Mouse (Mus musculus) limb, embryonic 12.5 days (tissue): ENCODE measurements around the gene Prex1. TPM values are rescaled to one million over a fixed set of nuclear protein-coding genes. Genes with fewer than 3 reads are reported as not detected.
A peak's percentile ranks its signal among the peaks of the same experiment; 100 is the strongest.

Experiments used
- ATAC-seq: fragments of 200-750 bp; cut with Nextera tagmentation; 2 replicates; pipeline ENCODE4 v1.8.0; 2017; ENCODE audit warnings: low read depth, moderate TSS enrichment; ENCODE audit not compliant: insufficient number of reproducible peaks, insufficient read depth, low FRiP score, low TSS enrichment
- H3K27ac ChIP-seq: fragments of 300-500 bp; sonication (generic); 2 replicates; pipeline ENCODE4 v1.5.1; 2016; ENCODE audit warnings: mild to moderate bottlenecking, moderate library complexity
- H3K27me3 ChIP-seq: fragments of 300-500 bp; sonication (generic); 2 replicates; pipeline ENCODE4 v1.6.1; 2016; ENCODE audit warnings: mild to moderate bottlenecking, moderate library complexity
- H3K36me3 ChIP-seq: fragments of 300-500 bp; sonication (generic); 2 replicates; pipeline ENCODE4 v1.6.1; 2016; ENCODE audit warnings: mild to moderate bottlenecking, moderate library complexity
- H3K4me1 ChIP-seq: fragments of 300-500 bp; sonication (generic); replicated peaks from 2 replicates; pipeline ENCODE4 v1.6.1; 2016
- H3K4me2 ChIP-seq: fragments of 300-500 bp; sonication (generic); 2 replicates; pipeline ENCODE4 v1.6.1; 2016; ENCODE audit warnings: mild to moderate bottlenecking, moderate library complexity
- H3K4me3 ChIP-seq: fragments of 300-500 bp; sonication (generic); replicated peaks from 2 replicates; pipeline ENCODE4 v1.5.1; 2016; ENCODE audit warnings: mild to moderate bottlenecking
- H3K9ac ChIP-seq: fragments of 300-500 bp; sonication (generic); replicated peaks from 2 replicates; pipeline ENCODE4 v1.6.1; 2016; ENCODE audit warnings: mild to moderate bottlenecking, moderate library complexity
- H3K9me3 ChIP-seq: fragments of 300-500 bp; sonication (generic); 2 replicates; pipeline ENCODE4 v1.6.1; 2016; ENCODE audit warnings: mild to moderate bottlenecking, moderate library complexity
- WGBS: fragments of 180-500 bp; shearing (Covaris S2); methylation state at CpG from one replicate; pipeline ENCODE4 v1.1.7; 2016; 5-methylcytosine and 5-hydroxymethylcytosine counted together
- polyA plus RNA-seq: library from polyadenylated mRNA; unstranded; fragments of >200 nt; fragmentation: Nextera tagmentation; extraction: Ambion mirVana; gene quantifications from 2 replicates; pipeline ENCODE4 v1.2.1, GENCODE M21; 2016

Prex1 gene
- polyA plus RNA-seq, 1 experiment from 2014 or later = 26.5 TPM

DNA sequence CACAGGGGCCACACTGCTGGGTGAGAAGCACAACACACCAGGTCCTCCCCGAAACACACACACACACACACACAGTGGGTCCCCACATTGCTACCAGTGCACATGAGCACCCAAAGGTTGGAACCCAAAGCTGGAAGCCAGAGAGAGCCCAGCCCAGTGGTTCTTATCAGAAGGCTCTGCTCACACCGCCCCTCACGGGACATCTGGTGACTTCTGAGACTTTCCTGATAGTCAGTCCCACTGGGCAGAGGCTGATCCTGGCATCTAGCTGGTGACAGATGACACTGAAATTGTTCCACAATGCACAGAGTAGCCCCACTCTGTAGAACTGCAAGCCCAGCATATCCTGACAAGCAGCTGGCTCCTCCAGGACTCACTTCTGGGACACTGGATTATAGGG, 10.1 kb downstream of the Prex1 start:
- WGBS = 72% methylated on average over 3 of the region's 3 CpGs
- Histone ChIP-seq H3K36me3 (peaks cover 13% of the 10 kb centered on the region), H3K9ac (no peak overlapping the region), H3K9me3 (peaks cover 6% of the 10 kb centered on the region), H3K27me3 (no peaks in the 10 kb centered on the region), H3K4me2 (no peak overlapping the region), H3K4me3 (no peak overlapping the region), H3K4me1 (peaks cover 28% of the 10 kb centered on the region), H3K27ac (no peak overlapping the region)
- ATAC-seq = no peak

GRCm38 (mm10) chr2:166702113-166702445, 11.6 kb downstream of the Prex1 start:
- H3K4me2 ChIP-seq = no peak overlapping the region
- peaks cover 28% of the 10 kb centered on the region for H3K4me1 ChIP-seq
- H3K27ac ChIP-seq = no peak overlapping the region
- no peak overlapping the region for H3K9ac ChIP-seq
- peaks cover 6% of the 10 kb centered on the region for H3K9me3 ChIP-seq
- H3K4me3 ChIP-seq = no peak overlapping the region
- H3K27me3 ChIP-seq = no peaks in the 10 kb centered on the region
- 98% methylated on average over 2 of the region's 2 CpGs for WGBS
- no peak for ATAC-seq
- peaks cover 13% of the 10 kb centered on the region for H3K36me3 ChIP-seq

DNA sequence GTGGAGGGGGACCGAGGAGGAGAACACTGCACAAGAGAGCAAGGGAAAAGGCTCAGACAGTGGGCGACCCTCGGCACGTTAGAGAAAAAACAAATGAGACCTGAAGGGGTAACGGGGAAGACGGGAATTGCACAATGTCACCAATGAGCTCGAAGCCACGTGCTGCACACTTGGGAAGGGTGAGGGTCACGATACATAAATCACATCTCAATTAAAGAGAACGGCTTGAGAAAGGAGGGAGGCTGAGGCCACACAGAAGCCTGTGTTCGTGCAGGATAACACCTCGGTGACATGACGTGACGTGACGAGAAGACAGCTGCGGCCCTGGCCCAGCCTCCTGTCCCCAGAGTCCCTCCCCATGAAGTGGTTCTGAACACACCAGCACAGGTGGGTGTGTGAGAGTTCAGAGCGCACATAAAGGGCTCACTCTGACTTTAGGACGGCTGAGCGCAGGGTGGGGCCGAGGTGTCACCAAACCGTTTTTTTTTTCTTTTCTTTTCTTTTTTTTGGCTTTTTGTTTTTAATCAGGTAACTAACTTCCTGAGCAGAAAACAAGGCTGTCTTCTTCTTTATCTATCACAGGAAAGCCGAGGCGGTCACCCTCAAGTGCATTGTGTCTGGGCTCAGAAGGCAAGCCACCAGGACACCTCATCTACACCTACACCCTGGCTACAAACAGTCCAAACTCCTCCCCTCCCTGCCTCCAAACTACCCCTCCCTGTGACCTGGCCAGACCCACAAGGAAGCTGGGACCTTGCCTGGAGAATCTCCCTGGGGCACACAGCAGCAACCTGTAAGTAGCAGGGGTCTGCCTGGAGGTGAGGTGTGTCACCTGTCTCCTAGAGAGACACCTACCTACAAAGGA, 12.2 kb downstream of the Prex1 start:
- WGBS = 38% methylated on average over 23 of the region's 23 CpGs
- Histone ChIP-seq H3K36me3 (peaks cover 13% of the 10 kb centered on the region), H3K4me1 (peaks cover 28% of the 10 kb centered on the region), H3K9me3 (peaks cover 6% of the 10 kb centered on the region), H3K4me2 (no peak overlapping the region), H3K27me3 (no peaks in the 10 kb centered on the region), H3K4me3 (no peak overlapping the region), H3K27ac (no peak overlapping the region; the same call in 1 of the 2 replicates), H3K9ac (no peak overlapping the region)
- ATAC-seq = no peak

DNA sequence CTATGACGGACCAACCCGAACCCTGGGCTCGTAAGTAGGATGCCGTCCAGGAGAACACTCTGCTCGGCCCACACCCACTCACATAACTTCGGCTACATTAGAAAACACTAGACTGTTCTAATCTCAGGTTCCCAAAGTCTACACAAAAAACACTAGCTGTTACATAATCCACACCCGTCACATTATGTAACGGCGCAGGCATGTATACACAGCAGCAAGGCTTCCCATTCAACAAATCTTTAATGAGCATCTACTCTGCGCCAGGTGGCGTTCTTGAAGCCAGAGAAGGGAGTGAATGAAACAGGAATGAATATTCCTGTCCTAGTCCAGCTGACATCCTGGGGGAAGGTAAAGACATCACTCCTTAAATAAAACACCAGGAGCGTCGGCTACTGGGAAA, 12.9 kb downstream of the Prex1 start:
- Histone ChIP-seq H3K4me2 (no peak overlapping the region), H3K4me1 (peaks cover 28% of the 10 kb centered on the region), H3K9me3 (peaks cover 6% of the 10 kb centered on the region), H3K27ac (peak overlapping the region; percentile 45; the same call in 1 of the 2 replicates), H3K36me3 (peaks cover 13% of the 10 kb centered on the region), H3K4me3 (no peak overlapping the region), H3K27me3 (no peaks in the 10 kb centered on the region), H3K9ac (no peak overlapping the region)
- WGBS = 75% methylated on average over 13 of the region's 13 CpGs
- ATAC-seq = no peak

DNA sequence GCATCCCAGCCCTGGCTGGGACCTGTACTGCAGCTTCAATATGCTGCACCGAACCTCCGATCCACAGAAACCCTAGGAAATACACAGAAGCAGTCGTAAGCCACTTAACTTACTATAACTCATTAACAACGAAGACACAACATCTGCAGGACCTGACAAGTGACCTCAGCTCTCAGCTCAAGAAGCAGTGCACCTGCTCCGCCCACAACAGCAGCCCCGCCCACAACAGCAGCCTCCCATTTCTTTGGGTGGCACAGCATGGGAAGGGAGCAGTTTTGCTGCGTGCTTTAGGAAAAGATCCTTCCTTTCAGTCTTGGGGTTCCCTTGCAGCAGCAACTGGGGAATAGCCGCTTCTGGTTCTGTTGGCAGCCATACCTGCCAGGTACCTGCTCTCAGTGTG, 13.5 kb downstream of the Prex1 start:
- peaks cover 8% of the 10 kb centered on the region for H3K36me3 ChIP-seq
- no peak overlapping the region for H3K27ac ChIP-seq
- peaks cover 28% of the 10 kb centered on the region for H3K4me1 ChIP-seq
- no peak overlapping the region for H3K4me2 ChIP-seq
- no peak overlapping the region for H3K4me3 ChIP-seq
- 61% methylated on average over 8 of the region's 8 CpGs for WGBS
- H3K9ac ChIP-seq = no peak overlapping the region
- peaks cover 5% of the 10 kb centered on the region for H3K9me3 ChIP-seq
- no peak for ATAC-seq
- no peaks in the 10 kb centered on the region for H3K27me3 ChIP-seq

GRCm38 (mm10) chr2:166699552-166699951, 14.1 kb downstream of the Prex1 start:
- peaks cover 8% of the 10 kb centered on the region for H3K36me3 ChIP-seq
- H3K4me3 ChIP-seq = no peak overlapping the region
- H3K9me3 ChIP-seq = peaks cover 4% of the 10 kb centered on the region; the same call in 1 of the 2 replicates
- H3K27me3 ChIP-seq = no peaks in the 10 kb centered on the region
- peaks cover 28% of the 10 kb centered on the region for H3K4me1 ChIP-seq
- ATAC-seq = no peak
- H3K4me2 ChIP-seq = no peak overlapping the region
- no peak overlapping the region for H3K9ac ChIP-seq
- WGBS = 87% methylated on average over 5 of the region's 5 CpGs
- no peak overlapping the region for H3K27ac ChIP-seq

- peaks cover 11% of the 10 kb centered on the region; the same call in 1 of the 2 replicates for H3K36me3 ChIP-seq
- WGBS = 98% methylated on average over 2 of the region's 2 CpGs
- H3K27me3 ChIP-seq = no peaks in the 10 kb centered on the region
- no peak overlapping the region for H3K9ac ChIP-seq
- ATAC-seq = no peak
- H3K4me1 ChIP-seq = peaks cover 23% of the 10 kb centered on the region
- no peak overlapping the region for H3K4me3 ChIP-seq
- H3K9me3 ChIP-seq = peaks cover 7% of the 10 kb centered on the region; the same call in 1 of the 2 replicates
- H3K4me2 ChIP-seq = no peak overlapping the region
- H3K27ac ChIP-seq = no peak overlapping the region
Measured at GRCm38 (mm10) chr2:166694616-166695015, 19.0 kb downstream of the Prex1 start.

DNA sequence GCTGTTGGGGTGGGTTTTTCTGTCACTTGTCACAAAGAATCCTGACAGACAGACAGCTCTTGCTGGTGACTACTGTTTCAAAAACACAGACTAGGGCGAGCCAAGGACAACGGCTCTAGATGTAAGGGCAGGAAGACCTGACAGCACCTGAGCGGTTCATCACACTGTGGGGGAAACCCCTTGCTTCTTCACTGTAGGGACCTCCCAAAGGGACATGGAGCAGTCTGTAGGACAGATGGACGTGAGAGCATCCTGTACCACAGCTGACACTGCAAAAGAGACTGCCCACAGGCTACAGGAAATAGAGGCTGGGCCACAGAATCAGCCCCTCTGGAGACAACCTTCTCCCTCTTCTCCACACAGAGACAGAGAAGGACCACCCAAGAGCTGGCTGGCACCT, 20.2 kb downstream of the Prex1 start:
- Histone ChIP-seq H3K27ac (peak overlapping the region; percentile 82), H3K9me3 (peaks cover 7% of the 10 kb centered on the region; the same call in 1 of the 2 replicates)
- 85% methylated on average over 4 of the region's 4 CpGs for WGBS

DNA sequence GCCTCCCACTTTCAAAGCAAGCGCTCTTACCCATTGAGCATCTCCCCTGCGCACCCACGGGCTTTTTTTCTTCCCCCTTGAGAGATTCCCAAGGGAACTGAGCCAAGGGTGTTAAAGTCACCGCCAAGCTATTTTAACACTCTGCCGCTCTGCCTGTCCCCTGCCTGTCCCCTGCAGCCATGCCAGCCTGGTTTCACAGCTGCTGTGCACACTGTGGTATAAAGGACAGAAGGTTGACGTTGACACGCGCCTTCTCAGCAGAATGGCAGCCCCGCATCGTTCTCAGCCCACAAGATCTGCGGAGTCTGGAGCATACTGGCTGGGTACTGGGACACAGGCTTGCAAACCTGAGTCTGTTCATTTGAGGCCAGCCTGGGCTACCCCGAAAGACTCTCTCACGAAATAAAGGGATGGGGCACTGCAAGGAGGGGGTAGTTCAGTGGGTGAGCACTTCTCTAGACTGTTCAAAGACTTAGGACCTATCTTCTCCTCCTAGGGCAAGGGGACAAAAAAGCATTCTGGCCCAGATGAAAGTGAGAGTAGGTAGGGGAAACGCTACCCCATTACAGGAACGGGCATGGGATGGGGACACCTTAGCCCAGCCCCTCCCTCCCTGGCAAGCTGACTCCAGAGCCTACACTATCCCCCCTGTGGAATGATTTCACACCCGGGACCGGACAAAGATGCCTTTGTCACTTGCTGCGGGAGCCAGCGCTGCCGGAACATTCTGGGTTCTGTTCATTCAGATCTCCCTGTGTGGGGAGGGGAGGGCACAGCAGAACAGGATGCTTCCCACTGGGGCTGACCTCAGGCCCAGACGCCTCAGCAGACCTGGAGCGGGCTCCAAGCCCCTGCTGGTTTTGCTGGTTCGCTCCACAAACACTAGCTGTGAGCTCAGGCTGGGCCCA, 21.8 kb downstream of the Prex1 start:
- H3K9ac ChIP-seq = no peak overlapping the region
- H3K27me3 ChIP-seq = no peaks in the 10 kb centered on the region
- H3K4me2 ChIP-seq = no peak overlapping the region
- peaks cover 11% of the 10 kb centered on the region; the same call in 1 of the 2 replicates for H3K36me3 ChIP-seq
- ATAC-seq = peak; percentile 74; the same call in 1 of the 2 replicates
- H3K4me1 ChIP-seq = peaks cover 30% of the 10 kb centered on the region
- H3K4me3 ChIP-seq = no peak overlapping the region
- H3K27ac ChIP-seq = peak overlapping the region; percentile 82
- H3K9me3 ChIP-seq = peaks cover 7% of the 10 kb centered on the region; the same call in 1 of the 2 replicates
- WGBS = 62% methylated on average over 23 of the region's 23 CpGs

More for the DNA sequence above, 20.2 kb downstream of the Prex1 start:
- Histone ChIP-seq H3K9ac (no peak overlapping the region), H3K4me1 (peaks cover 23% of the 10 kb centered on the region), H3K4me3 (no peak overlapping the region), H3K4me2 (no peak overlapping the region), H3K27me3 (no peaks in the 10 kb centered on the region), H3K36me3 (peaks cover 11% of the 10 kb centered on the region; the same call in 1 of the 2 replicates)
- ATAC-seq = no peak

DNA sequence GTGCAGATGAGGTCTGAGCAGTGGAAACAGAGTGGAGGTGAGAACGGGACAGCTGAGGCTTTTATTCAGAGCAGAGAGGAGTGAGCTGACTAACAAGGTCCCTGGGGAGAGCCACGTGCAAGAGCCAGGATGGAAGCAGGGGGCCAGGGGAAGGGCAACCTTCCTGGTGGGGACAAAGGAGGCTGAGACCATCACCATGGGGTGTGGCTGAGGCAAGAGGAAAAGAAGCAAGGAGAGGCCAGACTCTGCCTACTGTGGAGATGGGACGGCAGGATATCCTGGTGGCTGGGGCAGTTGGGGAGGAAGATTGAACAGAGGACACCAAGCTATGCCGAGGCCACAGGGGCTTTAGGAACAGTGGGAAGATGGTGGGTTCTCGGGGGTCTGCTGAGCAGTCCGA, 26.7 kb downstream of the Prex1 start:
- no peak overlapping the region for H3K4me3 ChIP-seq
- H3K4me2 ChIP-seq = no peak overlapping the region
- ATAC-seq = no peak
- whole genome bisulfite sequencing = 47% methylated on average over 6 of the region's 6 CpGs
- no peaks in the 10 kb centered on the region for H3K27me3 ChIP-seq
- no peaks in the 10 kb centered on the region for H3K36me3 ChIP-seq
- peak overlapping the region; percentile 34; the same call in 1 of the 2 replicates for H3K9ac ChIP-seq
- H3K4me1 ChIP-seq = peaks cover 41% of the 10 kb centered on the region
- no peaks in the 10 kb centered on the region for H3K9me3 ChIP-seq
- 0 out of 2 replicates have a peak overlapping the region, but pooled peaks have one; percentile 45 for H3K27ac ChIP-seq

GRCm38 (mm10) chr2:166685824-166686223, 27.8 kb downstream of the Prex1 start:
- ATAC-seq = no peak
- no peak overlapping the region for H3K4me2 ChIP-seq
- 61% methylated on average over 8 of the region's 8 CpGs for WGBS
- H3K9me3 ChIP-seq = no peaks in the 10 kb centered on the region
- H3K4me1 ChIP-seq = peaks cover 35% of the 10 kb centered on the region
- H3K27me3 ChIP-seq = no peaks in the 10 kb centered on the region
- no peak overlapping the region for H3K9ac ChIP-seq
- H3K27ac ChIP-seq = no peak overlapping the region
- H3K4me3 ChIP-seq = no peak overlapping the region
- H3K36me3 ChIP-seq = no peaks in the 10 kb centered on the region
